Mouse (Mus musculus) neural tube, embryonic 10.5 days (tissue): Measurements from ENCODE around the gene Gm17027.
"Not testable (repeated sequence)": the region's sequence is repeated elsewhere in the genome, so short reads cannot be mapped to it uniquely, and the experiment has no call there.

Source experiments
- DNase-seq: peaks from one replicate; pipeline ENCODE4 v3.0.0-alpha.2; 2017; ENCODE audit warnings: low spot score; ENCODE audit errors: extremely low spot score

Gm17027 gene

DNA sequence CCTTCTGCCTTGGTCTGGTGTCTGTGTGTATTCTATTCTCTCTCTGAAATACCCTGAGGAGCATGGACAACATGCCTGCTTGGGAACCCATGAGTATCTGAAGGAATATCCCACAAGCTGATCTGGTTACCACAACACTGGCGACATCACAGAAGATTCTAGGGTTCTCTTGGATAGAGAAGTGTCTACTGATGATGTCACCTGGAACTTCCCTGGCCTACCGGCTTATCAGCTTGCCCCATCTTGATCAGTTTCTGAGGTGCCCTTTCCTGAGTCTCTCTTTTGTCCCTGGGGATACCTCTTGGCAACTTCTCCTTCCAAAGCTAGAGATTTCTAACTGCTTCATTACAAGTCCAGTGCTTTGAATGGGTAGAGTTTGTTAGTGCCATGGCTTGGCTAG is at the start of gene Gm17027:
TSS of gene Gm17027 (minus strand) at position 101 of the 400 bp plus-strand sequence.
- DNase-seq, result not testable (repeated sequence)

DNA sequence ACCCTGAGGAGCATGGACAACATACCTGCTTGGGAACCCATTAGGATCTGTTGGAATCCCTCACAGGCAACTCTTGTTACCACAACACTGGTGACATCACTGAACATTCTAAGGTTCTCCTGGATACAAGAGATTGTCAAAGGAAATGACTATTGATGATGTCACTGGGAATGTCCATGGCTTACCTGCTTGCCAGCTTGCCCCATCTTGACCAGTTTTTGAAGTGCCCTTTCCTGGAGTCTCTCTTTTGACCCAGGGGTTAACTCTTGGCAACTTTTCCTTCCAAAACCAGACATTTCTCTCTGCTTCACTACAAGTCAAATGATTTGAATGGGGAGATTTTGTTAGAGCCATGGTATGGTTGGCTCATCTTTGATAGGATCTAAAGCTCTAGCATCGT is 28.3 kb upstream of the Gm17027 start, which contains the start of gene Gm3573:
TSS of gene Gm3573 (minus strand) at position 101 of the 400 bp plus-strand sequence.
- DNase-seq, result not testable (repeated sequence)

DNA sequence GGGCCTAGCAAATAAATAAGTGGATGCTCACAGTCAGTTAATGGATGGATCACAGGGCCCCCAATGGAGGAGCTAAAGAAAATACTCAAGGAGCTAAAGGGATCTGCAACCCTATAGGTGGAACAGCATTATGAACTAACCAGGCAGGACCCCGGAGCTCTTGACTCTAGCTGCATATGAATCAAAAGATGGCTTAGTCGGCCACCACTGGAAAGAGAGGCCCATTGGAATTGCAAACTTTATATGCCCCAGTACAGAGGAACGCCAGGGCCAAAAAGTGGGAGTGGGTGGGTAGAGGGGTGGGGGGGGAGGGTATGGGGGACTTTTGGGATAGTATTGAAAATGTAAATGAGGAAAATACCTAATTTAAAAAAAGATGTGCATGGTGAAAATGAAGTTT is 21.5 kb upstream of the Gm17027 start:
- not testable (repeated sequence) for DNase-seq

GRCm38 (mm10) chr14:42134571-42134970 is 27.9 kb downstream of the Gm17027 start:
- DNase-seq, result not testable (repeated sequence)

- DNase-seq, result not testable (repeated sequence)
Measured at GRCm38 (mm10) chr14:42133806-42134205, 28.6 kb downstream of the Gm17027 start.

DNA sequence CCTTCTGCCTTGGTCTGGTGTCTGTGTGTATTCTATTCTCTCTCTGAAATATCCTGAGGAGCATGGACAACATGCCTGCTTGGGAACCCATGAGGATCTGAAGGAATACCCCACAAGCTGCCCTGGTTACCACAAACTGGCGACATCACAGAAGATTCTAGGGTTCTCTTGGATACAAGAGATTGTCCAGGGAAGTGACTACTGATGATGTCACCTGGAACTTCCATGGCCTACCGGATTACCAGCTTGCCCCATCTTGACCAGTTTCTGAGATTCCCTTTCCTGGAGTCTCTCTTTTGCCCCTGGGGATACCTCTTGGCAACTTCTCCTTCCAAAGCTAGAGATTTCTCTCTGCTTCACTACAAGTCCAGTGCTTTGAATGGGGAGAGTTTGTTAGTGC is 45.2 kb downstream of the Gm17027 start, which contains the start of gene Gm7951:
TSS of gene Gm7951 (minus strand) at position 101 of the 400 bp plus-strand sequence.
- not testable (repeated sequence) for DNase-seq
